Mouse (Mus musculus) heart, adult 2 months (tissue): ENCODE data around the gene Sfrp4. TPM values are rescaled to one million over a fixed set of nuclear protein-coding genes. Genes with fewer than 3 reads are reported as not detected.

Experiments
- DNase-seq, 2 experiments: peaks; one replicate each; pipeline ENCODE4 v3.0.0; 2021
- H3K27ac ChIP-seq: fragments of 200-600 bp; 2 replicates; pipeline ENCODE4 v1.8.1; 2022
- H3K27me3 ChIP-seq: fragments of 200-500 bp; 2 replicates; pipeline ENCODE4 v1.6.1; 2012; ENCODE audit warnings: mild to moderate bottlenecking, low read length, inconsistent platforms, mixed read lengths; ENCODE audit not compliant: control insufficient read depth, insufficient read depth
- H3K36me3 ChIP-seq: fragments of 200-500 bp; 2 replicates; pipeline ENCODE4 v1.6.1; 2012; ENCODE audit warnings: low read length, inconsistent platforms; ENCODE audit not compliant: control insufficient read depth, insufficient read depth
- H3K4me1 ChIP-seq: fragments of 200-500 bp; 2 replicates; pipeline ENCODE4 v1.6.1; 2011; ENCODE audit warnings: low read length; ENCODE audit not compliant: control insufficient read depth, insufficient read depth
- H3K4me3 ChIP-seq: fragments of 200-600 bp; 2 replicates; pipeline ENCODE4 v1.8.1; 2022
- H3K79me2 ChIP-seq: fragments of 200-500 bp; replicated peaks from 2 replicates; pipeline ENCODE4 v1.6.1; 2012; ENCODE audit warnings: mild to moderate bottlenecking, inconsistent platforms, low read length, moderate library complexity, mixed read lengths; ENCODE audit not compliant: control insufficient read depth, insufficient read depth
- H3K9ac ChIP-seq: fragments of 200-500 bp; 2 replicates; pipeline ENCODE4 v1.6.1; 2012; ENCODE audit warnings: low read depth, mild to moderate bottlenecking, control low read depth, inconsistent platforms, low read length, mixed read lengths
- CTCF ChIP-seq: fragments of 200-600 bp; IDR thresholded peaks from 2 replicates; pipeline ENCODE4 v1.8.1; 2022; ENCODE audit warnings: antibody characterized with exemption, mild to moderate bottlenecking, moderate library complexity
- EP300 ChIP-seq: fragments of 200-500 bp; IDR thresholded peaks from 2 replicates; pipeline ENCODE4 v1.6.1; 2011; ENCODE audit warnings: low read depth, low read length, control low read depth; ENCODE audit not compliant: insufficient read depth
- POLR2A ChIP-seq: fragments of 200-500 bp; IDR thresholded peaks from 2 replicates; pipeline ENCODE4 v1.6.1; 2011; ENCODE audit warnings: mild to moderate bottlenecking, low read depth, low read length, control low read depth; ENCODE audit not compliant: insufficient read depth
- whole genome bisulfite sequencing: fragments of 180-500 bp; shearing (Covaris S2); methylation state at CpG from one replicate; pipeline ENCODE4 v1.1.7; 2018; 5-methylcytosine and 5-hydroxymethylcytosine counted together
- intact Hi-C: fragments of 180-260 bp; cut with DNase I; formaldehyde crosslinking; loops from one replicate; pipeline ENCODE4 v1.15.1; 2025
- polyA plus RNA-seq: library from polyadenylated mRNA; depleted of rRNA; stranded (reverse); fragments of >200 nt; gene quantifications from 2 replicates; pipeline ENCODE4 v1.2.3, GENCODE M21; 2012
- total RNA-seq, 2 experiments: library from RNA; stranded (reverse); gene quantifications; 2 replicates each; pipeline ENCODE4 v1.2.3; 2021

Gene Sfrp4
- total and polyA plus RNA-seq, 3 experiments = 0.31 to 1.3 (median 0.32) TPM

DNA sequence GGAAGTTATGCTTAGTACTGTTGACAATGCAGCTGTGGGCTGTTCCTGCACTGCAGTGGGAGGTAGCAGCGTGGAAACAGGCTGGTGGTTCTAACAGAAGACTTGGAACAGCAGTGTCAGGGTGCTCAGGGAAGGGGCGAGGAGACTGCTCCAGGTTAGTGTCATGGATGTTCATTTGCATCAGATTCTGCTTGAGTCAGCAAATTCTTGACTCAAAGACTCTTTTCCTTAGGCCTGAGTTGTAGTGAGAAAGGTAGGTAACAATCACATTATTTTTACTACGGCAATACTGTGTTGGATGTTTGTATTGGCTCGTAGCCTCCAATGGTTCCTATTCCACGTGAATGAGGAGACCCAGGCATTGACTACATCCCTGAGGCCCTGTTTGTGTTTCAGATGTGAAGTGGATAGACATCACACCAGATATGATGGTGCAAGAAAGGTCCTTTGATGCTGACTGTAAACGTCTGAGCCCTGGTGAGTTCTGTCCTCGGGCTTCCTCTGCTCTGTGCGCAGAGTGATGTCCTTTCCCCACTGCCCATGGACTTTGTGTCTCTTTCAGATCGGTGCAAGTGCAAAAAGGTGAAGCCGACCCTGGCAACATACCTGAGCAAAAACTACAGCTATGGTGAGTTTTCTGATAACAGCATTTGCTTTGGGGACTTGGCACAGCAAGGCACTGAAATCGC, 1.9 kb downstream of the Sfrp4 start:
- no peak for DNase-seq
- Histone ChIP-seq H3K4me3 (no peak overlapping the region), H3K79me2 (no peaks in the 10 kb centered on the region), H3K27ac (no peak overlapping the region), H3K4me1 (peaks cover 3% of the 10 kb centered on the region; the same call in 1 of the 2 replicates), H3K36me3 (no peaks in the 10 kb centered on the region), H3K9ac (no peak overlapping the region), H3K27me3 (no peaks in the 10 kb centered on the region)
- intact Hi-C loops = no loop called here
- WGBS = 82% methylated on average over 11 of the region's 11 CpGs
- no peak for TF ChIP-seq POLR2A
- no peak for TF ChIP-seq CTCF
- TF ChIP-seq EP300 = no peak

DNA sequence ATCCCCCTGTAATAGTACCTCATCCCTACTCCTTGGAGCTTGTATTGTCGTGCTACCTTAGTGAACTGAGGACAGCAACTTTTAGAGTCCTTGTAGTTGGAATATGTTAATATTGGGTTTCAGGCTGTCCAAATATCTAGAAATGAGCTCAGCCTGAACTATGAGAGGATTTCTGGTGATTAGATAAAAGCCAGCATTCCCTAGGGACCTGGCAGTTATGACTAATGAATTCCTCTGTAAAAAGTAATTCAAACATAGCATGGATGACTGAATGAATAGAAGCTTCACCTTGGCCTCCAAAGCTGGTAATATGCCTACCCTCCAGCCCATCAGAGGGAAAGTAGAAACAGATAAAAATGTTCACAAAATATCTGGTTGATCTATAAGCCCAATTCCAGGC, 3.6 kb downstream of the Sfrp4 start:
- no peaks in the 10 kb centered on the region for H3K79me2 ChIP-seq
- TF ChIP-seq POLR2A = no peak
- no peak for TF ChIP-seq EP300
- no peak for TF ChIP-seq CTCF
- peaks cover 3% of the 10 kb centered on the region; the same call in 1 of the 2 replicates for H3K4me1 ChIP-seq
- no peaks in the 10 kb centered on the region for H3K27me3 ChIP-seq
- intact Hi-C loops = no loop called here
- no peaks in the 10 kb centered on the region for H3K36me3 ChIP-seq
- 53% methylated on average over 1 of the region's 1 CpGs for WGBS
- no peak for DNase-seq
- no peak overlapping the region for H3K9ac ChIP-seq
- no peak overlapping the region for H3K27ac ChIP-seq
- H3K4me3 ChIP-seq = no peak overlapping the region

DNA sequence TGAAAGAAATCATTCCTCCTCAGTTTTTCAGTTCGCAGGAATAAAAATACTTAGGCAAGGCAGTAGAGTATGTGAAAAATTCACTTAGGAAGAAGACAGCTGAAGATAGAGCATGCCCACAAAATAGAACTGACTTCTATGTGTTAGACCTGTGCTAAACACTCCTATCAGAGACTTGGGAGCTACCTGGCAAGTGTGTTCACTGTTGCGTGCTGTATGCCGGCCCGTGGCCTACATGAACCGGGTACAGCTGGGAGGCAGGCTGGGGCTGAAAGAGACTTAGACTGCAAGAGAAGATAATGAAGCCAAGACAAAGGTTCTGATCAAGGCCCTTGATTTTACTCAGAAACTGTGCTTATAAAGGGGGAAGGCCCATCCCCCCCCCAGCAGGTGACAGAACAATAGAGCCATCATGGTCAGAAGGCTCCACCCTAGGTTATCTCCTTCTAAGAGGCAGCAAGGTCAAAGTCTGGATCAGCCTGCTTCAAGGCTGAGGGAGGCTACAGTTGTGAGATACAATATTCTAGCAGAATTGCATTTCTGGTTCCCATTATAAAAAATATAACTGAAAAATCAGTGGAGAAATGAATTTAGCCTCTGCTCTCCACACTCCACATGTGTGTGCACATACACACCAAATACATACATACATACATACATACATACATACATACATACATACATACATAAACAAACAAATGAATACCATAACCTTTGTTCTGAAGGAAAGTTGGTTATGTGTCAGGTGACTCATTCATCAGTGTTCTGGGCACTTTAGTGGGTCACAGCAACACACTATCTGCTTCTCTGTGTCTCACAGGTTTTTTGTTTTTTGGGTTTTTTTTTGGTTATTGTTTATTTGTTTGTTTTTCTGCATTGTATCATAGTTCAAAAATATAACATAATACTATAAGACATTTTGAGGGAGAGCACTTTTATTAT, 8.1 kb downstream of the Sfrp4 start:
- no peak overlapping the region for H3K9ac ChIP-seq
- WGBS = 90% methylated on average over 5 of the region's 5 CpGs
- intact Hi-C loops = no loop called here
- no peaks in the 10 kb centered on the region for H3K79me2 ChIP-seq
- H3K27ac ChIP-seq = no peak overlapping the region
- TF ChIP-seq EP300 (no peak), POLR2A (no peak), CTCF (no peak)
- no peaks in the 10 kb centered on the region for H3K36me3 ChIP-seq
- no peaks in the 10 kb centered on the region for H3K27me3 ChIP-seq
- H3K4me3 ChIP-seq = no peak overlapping the region
- no peak for DNase-seq
- H3K4me1 ChIP-seq = no peaks in the 10 kb centered on the region

DNA sequence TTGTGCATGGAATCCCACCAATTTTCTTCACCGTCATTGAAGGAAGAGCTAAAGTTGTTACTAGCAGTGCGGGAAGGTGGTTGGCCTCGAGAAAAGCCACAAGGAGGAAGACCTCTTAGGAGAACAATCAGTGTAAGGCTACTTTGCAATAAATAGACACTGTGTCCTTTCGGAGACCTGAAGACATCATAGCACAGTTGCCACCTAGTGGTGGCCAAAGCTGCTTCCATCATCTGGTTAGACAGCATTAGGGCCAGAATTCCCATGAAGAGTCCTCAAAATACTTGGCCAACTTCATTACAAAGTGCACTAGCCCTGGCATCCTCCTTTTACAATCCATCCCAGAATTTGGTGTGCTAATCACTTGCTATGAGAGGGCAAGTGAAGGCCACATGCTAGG, 13.2 kb downstream of the Sfrp4 start:
- DNase-seq = no peak
- Histone ChIP-seq H3K4me3 (no peak overlapping the region), H3K9ac (no peak overlapping the region), H3K4me1 (no peaks in the 10 kb centered on the region), H3K27me3 (no peaks in the 10 kb centered on the region), H3K79me2 (no peaks in the 10 kb centered on the region), H3K27ac (no peak overlapping the region), H3K36me3 (no peaks in the 10 kb centered on the region)
- no peak for TF ChIP-seq POLR2A
- peak; percentile 57 for TF ChIP-seq CTCF
- 47% methylated on average over 4 of the region's 4 CpGs for WGBS
- intact Hi-C loops = no loop called here

DNA sequence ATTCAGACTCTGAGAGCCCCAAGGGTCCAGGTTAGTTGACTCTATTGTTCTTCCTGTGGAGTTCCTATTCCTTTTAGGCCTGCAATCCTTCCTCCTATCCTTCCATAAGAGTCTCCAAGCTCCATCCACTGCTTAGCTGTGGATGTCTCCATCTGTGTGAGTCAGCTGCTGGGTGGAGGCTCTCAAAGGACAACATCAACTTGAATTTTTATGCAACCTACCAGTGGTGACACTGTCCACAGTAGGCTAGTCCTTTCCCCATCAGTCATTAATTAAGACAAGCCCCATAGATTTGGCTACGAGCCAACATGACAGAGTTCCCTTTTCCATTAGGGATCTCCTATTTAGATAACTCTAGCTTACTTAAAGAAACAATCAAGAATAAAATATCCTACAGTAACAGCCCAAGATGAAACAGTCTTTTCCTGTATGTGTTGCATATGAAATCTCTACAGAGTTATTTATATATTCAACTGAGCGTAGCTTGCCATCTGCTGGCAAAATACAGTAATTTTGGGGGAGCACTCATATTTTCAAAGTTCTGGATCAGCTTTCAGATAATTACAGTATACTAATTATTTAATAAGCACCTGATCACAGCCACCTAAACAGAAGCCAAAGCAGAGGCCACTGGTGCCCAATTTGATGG, 17.4 kb downstream of the Sfrp4 start:
- Histone ChIP-seq H3K27me3 (no peaks in the 10 kb centered on the region), H3K79me2 (no peaks in the 10 kb centered on the region), H3K4me1 (no peaks in the 10 kb centered on the region), H3K4me3 (no peak overlapping the region), H3K36me3 (no peaks in the 10 kb centered on the region), H3K9ac (no peak overlapping the region), H3K27ac (no peak overlapping the region)
- no peak for DNase-seq
- TF ChIP-seq CTCF (peak; percentile 49), EP300 (no peak)
- intact Hi-C loops = loop anchor here (2.0 kb wide), 1 partner anchor 276 kb away; no protein-coding TSS in a partner anchor
- WGBS = 53% methylated on average over 2 of the region's 2 CpGs
